Mouse (Mus musculus): ENCODE measurements around the gene Ttyh3.

DNA sequence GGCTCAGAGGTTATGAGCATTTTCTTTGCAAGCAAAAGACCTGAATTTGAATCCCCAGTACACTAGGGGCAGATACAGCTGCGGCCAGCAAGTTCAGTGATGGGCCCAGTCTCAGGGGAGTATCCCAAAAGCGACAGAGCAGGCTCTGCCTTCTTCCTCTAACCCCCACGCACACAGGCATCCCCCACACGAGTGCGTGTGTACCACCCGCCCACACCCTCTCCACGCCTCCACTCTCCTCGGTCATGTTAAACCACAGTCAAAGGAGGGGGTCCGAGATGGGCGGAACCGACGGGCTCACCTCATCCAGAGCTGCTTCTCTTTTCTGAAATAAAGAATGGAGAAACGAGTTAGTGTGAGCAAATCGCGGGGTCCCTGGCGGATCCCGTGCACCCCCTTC, 25.2 kb upstream of the Ttyh3 start:
- TF ChIP-seq CTCF (conservative IDR thresholded peaks at IDR 0.05; ENCODE audit: low read length) (no peak), POU5F1 (IDR thresholded peaks at IDR 0.05; ENCODE audit: borderline replicate concordance, low read length) (no peak), NANOG (IDR thresholded peaks at IDR 0.05; ENCODE audit: borderline replicate concordance, low read length) (no peak)
